Mouse (Mus musculus) CD8-positive naive resting alpha-beta T cell, adult 2 months (primary cell): ENCODE data around the gene Tmem117.

Experiments
- DNase-seq, 2 experiments: peaks; one replicate each; pipeline ENCODE4 v3.0.0; 2022; ENCODE audit warnings: low read depth in 2 of 2, low spot score in 2 of 2

Tmem117 gene

GRCm38 (mm10) chr15:95024401-95024800 lies 395.4 kb downstream of the Tmem117 start:
- no peak for DNase-seq

GRCm38 (mm10) chr15:95028862-95029486 lies 399.9 kb downstream of the Tmem117 start:
- DNase-seq: no peak

GRCm38 (mm10) chr15:95029487-95029875 lies 400.4 kb downstream of the Tmem117 start:
- DNase-seq: no peak

GRCm38 (mm10) chr15:95042437-95042836 lies 413.4 kb downstream of the Tmem117 start:
- no peak for DNase-seq

GRCm38 (mm10) chr15:95044011-95044410 lies 415.0 kb downstream of the Tmem117 start:
- DNase-seq: no peak

GRCm38 (mm10) chr15:95047486-95047885 lies 418.5 kb downstream of the Tmem117 start:
- no peak for DNase-seq

- no peak for DNase-seq
These were observed 420.2 kb downstream of the Tmem117 start for GRCm38 (mm10) chr15:95049171-95049729.

- no peak for DNase-seq
These were observed 426.1 kb downstream of the Tmem117 start for GRCm38 (mm10) chr15:95055081-95055650.

- DNase-seq: no peak
These were observed 439.0 kb downstream of the Tmem117 start for GRCm38 (mm10) chr15:95068023-95068422.

- no peak for DNase-seq
These were observed 439.8 kb downstream of the Tmem117 start for GRCm38 (mm10) chr15:95068799-95069198.

- no peak for DNase-seq
These were observed 441.8 kb downstream of the Tmem117 start for GRCm38 (mm10) chr15:95070881-95071280.

- DNase-seq: no peak
These were observed 446.3 kb downstream of the Tmem117 start for GRCm38 (mm10) chr15:95075356-95075755.

GRCm38 (mm10) chr15:95081654-95082053 lies 452.6 kb downstream of the Tmem117 start:
- DNase-seq: no peak

GRCm38 (mm10) chr15:95085962-95086361 lies 456.9 kb downstream of the Tmem117 start:
- DNase-seq: no peak

- DNase-seq: no peak
These were observed 471.1 kb downstream of the Tmem117 start for GRCm38 (mm10) chr15:95100133-95100532.

- no peak for DNase-seq
These were observed 472.5 kb downstream of the Tmem117 start for GRCm38 (mm10) chr15:95101522-95101921.

GRCm38 (mm10) chr15:95107246-95107809 lies 478.3 kb downstream of the Tmem117 start:
- no peak for DNase-seq

GRCm38 (mm10) chr15:95108626-95109025 lies 479.6 kb downstream of the Tmem117 start:
- DNase-seq: no peak

GRCm38 (mm10) chr15:95131401-95131800 lies 502.4 kb downstream of the Tmem117 start:
- no peak for DNase-seq

- DNase-seq: no peak
These were observed 507.0 kb downstream of the Tmem117 start for GRCm38 (mm10) chr15:95135926-95136609.

GRCm38 (mm10) chr15:95137018-95137810 lies 508.2 kb downstream of the Tmem117 start:
- DNase-seq: no peak
